ENCODE assay signal across 11 mouse cellular contexts in the genomic region with DNA sequence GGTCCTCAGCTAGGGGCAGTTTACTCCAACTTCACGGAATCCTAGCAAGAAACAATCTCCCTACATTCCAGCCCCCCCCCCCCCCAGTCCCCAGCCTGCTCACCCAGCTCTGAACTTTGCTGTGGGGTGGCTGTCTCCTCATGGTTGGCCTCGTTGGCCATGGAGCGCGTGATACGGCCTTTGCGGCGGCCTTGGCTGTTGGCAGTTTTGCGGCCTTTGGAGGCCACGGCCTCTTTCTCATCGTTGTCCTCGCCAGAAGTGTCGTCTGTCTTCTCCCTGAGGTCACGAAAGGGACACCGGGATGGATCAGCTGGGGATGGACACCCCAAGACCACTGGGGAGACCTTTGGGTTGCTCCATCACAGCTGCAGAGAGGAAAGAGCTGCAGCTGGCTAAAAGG.
A peak's percentile ranks its signal among the peaks of the same experiment; 100 is the strongest.
DNase-seq lines count a peak whose midpoint lies in the region; ATAC-seq lines count a peak whose summit lies in the region.
"Had no signal": no experiment of that assay in that cellular context is flagged by ENCODE, and none has a peak within 500 bp of the region (broad histone marks: within the 10 kb centered on the region; RNA-seq: fewer than 3 reads in every experiment).

No protein-coding gene starts in this region.

- H3K27me3 ChIP-seq in kidney, embryonic 15.5 days: no peaks in the 10 kb centered on the region
- H3K27me3 ChIP-seq in hindbrain, embryonic 15.5 days: no peaks in the 10 kb centered on the region
- H3K27me3 ChIP-seq in midbrain, embryonic 15.5 days (replicated peaks): no peaks in the 10 kb centered on the region
- H3K27me3 ChIP-seq: liver, embryonic 15.5 days; Patski had no signal

- H3K4me1 ChIP-seq in kidney, embryonic 15.5 days: peaks cover 69% of the 10 kb centered on the region
- H3K4me1 ChIP-seq in hindbrain, embryonic 15.5 days (replicated peaks): peaks cover 61% of the 10 kb centered on the region
- H3K4me1 ChIP-seq in midbrain, embryonic 15.5 days: peaks cover 33% of the 10 kb centered on the region

- no peak overlapping the region for H3K4me3 ChIP-seq in kidney, embryonic 15.5 days (replicated peaks)
- no peak overlapping the region for H3K4me3 ChIP-seq in hindbrain, embryonic 15.5 days
- no peak overlapping the region for H3K4me3 ChIP-seq in midbrain, embryonic 15.5 days
- H3K4me3 ChIP-seq: left cerebral cortex, adult 2 months; liver, embryonic 15.5 days had no signal

- 34% methylated on average over 14 of the region's 14 CpGs for WGBS in kidney, embryonic 15.5 days
- WGBS in hindbrain, embryonic 15.5 days: 83% methylated on average over 14 of the region's 14 CpGs
- 92% methylated on average over 14 of the region's 14 CpGs for WGBS in midbrain, embryonic 15.5 days

- DNase-seq in kidney, postnatal 14 days: no peak
- peak; percentile 82 for DNase-seq in adrenal gland, postnatal 10 days
- no peak for DNase-seq in right cerebral cortex, postnatal 25 days
- DNase-seq in cerebellum, adult 11 months: no peak

- H3K27ac ChIP-seq in kidney, embryonic 15.5 days: peak overlapping the region; percentile 57
- peak overlapping the region; percentile 82; the same call in 1 of the 2 replicates for H3K27ac ChIP-seq in hindbrain, embryonic 15.5 days (replicated peaks)
- H3K27ac ChIP-seq in midbrain, embryonic 15.5 days: 0 out of 2 replicates have a peak overlapping the region, but pooled peaks have one; percentile 65
- H3K27ac ChIP-seq: left cerebral cortex, adult 2 months; liver, embryonic 15.5 days had no signal

- H3K9me3 ChIP-seq in kidney, embryonic 15.5 days (replicated peaks): no peaks in the 10 kb centered on the region
- H3K9me3 ChIP-seq in hindbrain, embryonic 15.5 days: no peaks in the 10 kb centered on the region
- no peaks in the 10 kb centered on the region for H3K9me3 ChIP-seq in midbrain, embryonic 15.5 days
- H3K9me3 ChIP-seq: liver, embryonic 15.5 days had no signal

- no peak overlapping the region for H3K9ac ChIP-seq in kidney, embryonic 15.5 days
- no peak overlapping the region for H3K9ac ChIP-seq in hindbrain, embryonic 15.5 days
- no peak overlapping the region for H3K9ac ChIP-seq in midbrain, embryonic 15.5 days
- H3K9ac ChIP-seq: liver, embryonic 15.5 days had no signal

- peaks cover 37% of the 10 kb centered on the region for H3K36me3 ChIP-seq in kidney, embryonic 15.5 days
- H3K36me3 ChIP-seq in hindbrain, embryonic 15.5 days: peaks cover 24% of the 10 kb centered on the region
- H3K36me3 ChIP-seq in midbrain, embryonic 15.5 days (replicated peaks): no peaks in the 10 kb centered on the region; the same call in 1 of the 2 replicates

- no peak for ATAC-seq in kidney, embryonic 15.5 days (replicated peaks; ENCODE audit: low FRiP score)
- no peak for ATAC-seq in hindbrain, embryonic 15.5 days (ENCODE audit: low FRiP score, low read depth)
- no peak for ATAC-seq in midbrain, embryonic 15.5 days (replicated peaks)
- no peak for ATAC-seq in megakaryocyte-erythroid progenitor cell, adult 5-6 weeks (replicated peaks; ENCODE audit: low FRiP score, low TSS enrichment, poor library complexity, severe bottlenecking)

- no peak overlapping the region for H3K4me2 ChIP-seq in kidney, embryonic 15.5 days
- H3K4me2 ChIP-seq in hindbrain, embryonic 15.5 days: no peak overlapping the region
- no peak overlapping the region for H3K4me2 ChIP-seq in midbrain, embryonic 15.5 days
- H3K4me2 ChIP-seq: liver, embryonic 15.5 days had no signal
